In the genomic region with DNA sequence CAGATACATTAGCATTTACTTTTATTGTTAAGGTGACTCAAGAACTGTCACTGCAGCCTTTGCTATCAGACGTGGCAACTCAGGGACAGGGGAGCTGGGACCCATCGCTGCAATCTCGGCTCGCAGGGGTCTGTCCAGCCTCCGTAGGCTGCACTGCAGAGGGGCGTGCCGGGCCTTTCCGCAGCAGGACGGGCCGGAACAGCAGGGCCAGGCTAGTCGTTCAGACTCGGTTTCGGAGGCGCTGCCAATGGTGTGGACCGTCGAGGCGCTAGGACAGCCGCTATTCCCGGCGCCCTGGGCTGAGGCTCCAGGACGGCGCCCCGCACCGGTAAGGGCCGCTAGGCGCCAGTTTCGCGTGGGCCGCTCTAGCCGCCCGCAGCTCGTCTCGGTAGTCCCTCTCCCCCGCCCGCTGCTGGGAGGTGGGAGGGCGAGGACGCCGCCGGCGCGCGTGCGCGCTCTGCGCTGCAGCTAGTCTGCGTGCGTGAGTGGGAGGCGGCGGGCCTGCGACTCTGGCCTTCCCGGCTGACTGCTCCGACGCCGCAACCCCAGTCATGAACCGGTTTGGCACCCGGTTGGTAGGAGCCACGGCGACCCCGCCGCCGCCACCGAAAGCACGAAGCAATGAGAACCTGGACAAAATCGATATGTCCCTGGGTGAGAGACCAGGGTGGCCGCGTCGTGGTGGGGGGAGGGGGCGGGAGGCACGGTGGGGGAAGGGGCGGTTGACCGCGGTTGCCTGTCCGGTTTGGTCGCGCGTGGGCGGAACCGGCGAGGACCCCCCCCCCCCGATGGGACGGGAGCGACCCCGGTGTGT, we compare ENCODE assay signal across 7 mouse cellular contexts. TPM values are rescaled to one million over a fixed set of nuclear protein-coding genes. Genes with fewer than 3 reads are reported as not detected.
DNase-seq lines count a peak whose midpoint lies in the region; ATAC-seq lines count a peak whose summit lies in the region.

A gene (plus strand): TSS at position 158 of the 814 bp plus-strand sequence.
A gene (minus strand): TSS at position 424 of the 814 bp plus-strand sequence.

- peaks cover 4% of the 10 kb centered on the region for H3K36me3 ChIP-seq in embryonic facial prominence, embryonic 10.5 days (replicated peaks)
- no peaks in the 10 kb centered on the region for H3K36me3 ChIP-seq in limb, embryonic 11.5 days (ENCODE audit: control insufficient read depth, insufficient read depth, low read length)
- H3K36me3 ChIP-seq in midbrain, embryonic 14.5 days (ENCODE audit: control insufficient read depth, insufficient read depth, low read length) = no peaks in the 10 kb centered on the region

- H3K9me3 ChIP-seq in embryonic facial prominence, embryonic 10.5 days = no peaks in the 10 kb centered on the region
- no peaks in the 10 kb centered on the region for H3K9me3 ChIP-seq in limb, embryonic 11.5 days (ENCODE audit: control insufficient read depth, low read length)
- no peaks in the 10 kb centered on the region for H3K9me3 ChIP-seq in midbrain, embryonic 14.5 days (ENCODE audit: control insufficient read depth, low read length)

- ATAC-seq in granulocyte monocyte progenitor cell, adult 5-6 weeks (replicated peaks; ENCODE audit: poor library complexity, severe bottlenecking) = peak; percentile 91
- peak; percentile 95 for ATAC-seq in limb, embryonic 11.5 days (ENCODE audit: insufficient number of reproducible peaks, low FRiP score, low TSS enrichment, low read depth)
- ATAC-seq in midbrain, embryonic 14.5 days (ENCODE audit: low FRiP score, low TSS enrichment) = peak; percentile 97

- under 1% methylated on average over 83 of the region's 83 CpGs for WGBS in embryonic facial prominence, embryonic 10.5 days
- WGBS in limb, embryonic 11.5 days = under 1% methylated on average over 73 of the region's 83 CpGs
- under 1% methylated on average over 68 of the region's 83 CpGs for WGBS in midbrain, embryonic 14.5 days

- DNase-seq in adrenal gland, postnatal 10 days = peak; percentile 98
- DNase-seq in embryonic facial prominence, embryonic 10.5 days (ENCODE audit: low spot score) = peak; percentile 97
- peak; percentile 96 for DNase-seq in kidney, adult 11 months
- DNase-seq in limb, embryonic 11.5 days (ENCODE audit: low spot score) = peak; percentile 97
- DNase-seq in midbrain, embryonic 14.5 days = peak; percentile 98
- peak; percentile 91 to 94 for DNase-seq in spleen, adult 18-20 months

- H3K4me3 ChIP-seq in embryonic facial prominence, embryonic 10.5 days = peak within 1 kb of the TSS; percentile 94
- H3K4me3 ChIP-seq in limb, embryonic 11.5 days (ENCODE audit: low read depth, low read length) = peak within 1 kb of the TSS; percentile 96
- H3K4me3 ChIP-seq in midbrain, embryonic 14.5 days (replicated peaks; ENCODE audit: low read depth, low read length) = peak within 1 kb of the TSS; percentile 95

- H3K9ac ChIP-seq in limb, embryonic 11.5 days (ENCODE audit: low read length) = peak within 1 kb of the TSS; percentile 82
- H3K9ac ChIP-seq in midbrain, embryonic 14.5 days (replicated peaks; ENCODE audit: low read length) = peak within 1 kb of the TSS; percentile 83

- peaks cover 14% of the 10 kb centered on the region for H3K4me1 ChIP-seq in embryonic facial prominence, embryonic 10.5 days
- H3K4me1 ChIP-seq in limb, embryonic 11.5 days (ENCODE audit: control insufficient read depth, insufficient read depth, low read length) = peaks cover 4% of the 10 kb centered on the region; the same call in 1 of the 2 replicates
- H3K4me1 ChIP-seq in midbrain, embryonic 14.5 days (ENCODE audit: control insufficient read depth, insufficient read depth, low read length) = peaks cover 12% of the 10 kb centered on the region

- H3K4me2 ChIP-seq in limb, embryonic 11.5 days (ENCODE audit: low read depth, severe bottlenecking) = peak within 1 kb of the TSS; percentile 81
- H3K4me2 ChIP-seq in midbrain, embryonic 14.5 days (ENCODE audit: low read length) = peak within 1 kb of the TSS; percentile 76

- no peaks in the 10 kb centered on the region for H3K27me3 ChIP-seq in embryonic facial prominence, embryonic 10.5 days (replicated peaks; ENCODE audit: low read depth, poor library complexity, severe bottlenecking)
- H3K27me3 ChIP-seq in limb, embryonic 11.5 days (ENCODE audit: control insufficient read depth, insufficient read depth, low read length) = no peaks in the 10 kb centered on the region
- H3K27me3 ChIP-seq in midbrain, embryonic 14.5 days (ENCODE audit: control insufficient read depth, insufficient read depth, low read length) = no peaks in the 10 kb centered on the region

- H3K27ac ChIP-seq in embryonic facial prominence, embryonic 10.5 days (replicated peaks) = peak within 1 kb of the TSS; percentile 93
- H3K27ac ChIP-seq in limb, embryonic 11.5 days (replicated peaks; ENCODE audit: low read depth, low read length) = peak within 1 kb of the TSS; percentile 68
- peak within 1 kb of the TSS; percentile 90 for H3K27ac ChIP-seq in midbrain, embryonic 14.5 days (replicated peaks; ENCODE audit: low read depth, low read length)

RNA-seq across cellular contexts. Expression of the first gene that starts in this region (rescaled TPM):
- total RNA-seq in adrenal gland, postnatal 10 days (2021) = 100 to 1,000 TPM; 105 to 114 TPM
- 102 and 104 TPM in 2 replicates for polyA plus RNA-seq in embryonic facial prominence, embryonic 10.5 days (2016; fragmentation: Nextera tagmentation; extraction: Ambion mirVana)
- total RNA-seq in granulocyte monocyte progenitor cell, adult 5-6 weeks (2014; fragmentation: Nextera tagmentation) = 15.9 and 23.6 TPM in 2 replicates
- 58.2 and 68.9 TPM in 2 replicates for total RNA-seq in granulocyte monocyte progenitor cell, adult 5-6 weeks (2017)
- polyA plus RNA-seq in limb, embryonic 11.5 days (2014; fragmentation: Nextera tagmentation; extraction: Ambion mirVana) = 120 and 123 TPM in 2 replicates
- polyA plus RNA-seq in midbrain, embryonic 14.5 days (2014; fragmentation: Nextera tagmentation; extraction: Ambion mirVana) = 167 and 171 TPM in 2 replicates

RNA-seq across cellular contexts. Expression of the second gene that starts in this region (rescaled TPM):
- total RNA-seq in adrenal gland, postnatal 10 days (2021) = 10 to 100 TPM; 24.1 to 35.3 TPM
- 17.7 and 19.9 TPM in 2 replicates for polyA plus RNA-seq in embryonic facial prominence, embryonic 10.5 days (2016; fragmentation: Nextera tagmentation; extraction: Ambion mirVana)
- 19.7 and 31.5 TPM in 2 replicates for total RNA-seq in granulocyte monocyte progenitor cell, adult 5-6 weeks (2014; fragmentation: Nextera tagmentation)
- total RNA-seq in granulocyte monocyte progenitor cell, adult 5-6 weeks (2017) = 10.4 and 12.9 TPM in 2 replicates
- 12.4 and 16.5 TPM in 2 replicates for polyA plus RNA-seq in limb, embryonic 11.5 days (2014; fragmentation: Nextera tagmentation; extraction: Ambion mirVana)
- polyA plus RNA-seq in midbrain, embryonic 14.5 days (2014; fragmentation: Nextera tagmentation; extraction: Ambion mirVana) = 30.0 TPM in 2 replicates

Comparison
In these comparisons a context has a peak if more than half of its experiments do, and no peak if none do; other contexts are left out.
1. Peak in every context shown above with its lines: DNase-seq, ATAC-seq, H3K4me3 ChIP-seq and H3K27ac ChIP-seq.